Mouse (Mus musculus) heart, embryonic 11.5 days (tissue): ENCODE results near the gene Gm37240. TPM values are rescaled to one million over a fixed set of nuclear protein-coding genes. Genes with fewer than 3 reads are reported as not detected.

ENCODE experiments used
- ATAC-seq: fragments of 200-750 bp; cut with Nextera tagmentation; replicated peaks from 2 replicates; pipeline ENCODE4 v1.8.0; 2017; ENCODE audit warnings: moderate library complexity; ENCODE audit not compliant: insufficient number of reproducible peaks, low FRiP score, low TSS enrichment
- H3K27ac ChIP-seq: fragments of 300-500 bp; sonication (generic); 2 replicates; pipeline ENCODE4 v1.5.1; 2014; ENCODE audit warnings: mild to moderate bottlenecking, low read depth, low read length
- H3K27me3 ChIP-seq: fragments of 300-500 bp; sonication (generic); 2 replicates; pipeline ENCODE4 v1.6.1; 2014; ENCODE audit warnings: mild to moderate bottlenecking, low read length, mixed read lengths; ENCODE audit not compliant: control insufficient read depth, insufficient read depth
- H3K36me3 ChIP-seq: fragments of 300-500 bp; sonication (generic); 2 replicates; pipeline ENCODE4 v1.6.1; 2014; ENCODE audit warnings: mild to moderate bottlenecking, low read length, moderate library complexity, mixed read lengths; ENCODE audit not compliant: control insufficient read depth, insufficient read depth
- H3K4me1 ChIP-seq: fragments of 300-500 bp; sonication (generic); 2 replicates; pipeline ENCODE4 v1.6.1; 2014; ENCODE audit warnings: low read length; ENCODE audit not compliant: control insufficient read depth, insufficient read depth
- H3K4me2 ChIP-seq: fragments of 300-500 bp; sonication (generic); 2 replicates; pipeline ENCODE4 v1.6.1; 2014; ENCODE audit warnings: mild to moderate bottlenecking, moderate library complexity
- H3K4me3 ChIP-seq: fragments of 300-500 bp; sonication (generic); 2 replicates; pipeline ENCODE4 v1.5.1; 2014; ENCODE audit warnings: low read depth, low read length
- H3K9ac ChIP-seq: fragments of 300-500 bp; sonication (generic); 2 replicates; pipeline ENCODE4 v1.6.1; 2014; ENCODE audit warnings: mild to moderate bottlenecking, low read depth, low read length, moderate library complexity
- H3K9me3 ChIP-seq: fragments of 300-500 bp; sonication (generic); replicated peaks from 2 replicates; pipeline ENCODE4 v1.6.1; 2016; ENCODE audit warnings: low read length; ENCODE audit not compliant: control insufficient read depth
- WGBS: fragments of 180-500 bp; shearing (Covaris S2); extraction: QIAGEN DNeasy Blood & Tissue Kit; methylation state at CpG from one replicate; pipeline ENCODE4 v1.1.7; 2014; ENCODE audit not compliant: insufficient replicate concordance; 5-methylcytosine and 5-hydroxymethylcytosine counted together
- polyA plus RNA-seq: library from polyadenylated mRNA; unstranded; fragments of >200 nt; fragmentation: Nextera tagmentation; extraction: Ambion mirVana; gene quantifications from 2 replicates; pipeline ENCODE4 v1.2.1, GENCODE M21; 2014

Gene Gm37240
- polyA plus RNA-seq, 1 experiment from 2014 or later: 4.5 TPM

- no peak overlapping the region for H3K27ac ChIP-seq
- H3K4me3 ChIP-seq: no peak overlapping the region
- H3K4me1 ChIP-seq: peaks cover 4% of the 10 kb centered on the region; the same call in 1 of the 2 replicates
- no peaks in the 10 kb centered on the region for H3K36me3 ChIP-seq
- no peak for ATAC-seq
- H3K9me3 ChIP-seq: no peaks in the 10 kb centered on the region
- 73% methylated on average over 10 of the region's 10 CpGs for WGBS
- peaks cover 4% of the 10 kb centered on the region; the same call in 1 of the 2 replicates for H3K27me3 ChIP-seq
- no peak overlapping the region for H3K9ac ChIP-seq
- H3K4me2 ChIP-seq: no peak overlapping the region
Measured at GRCm38 (mm10) chr3:84693886-84694285, 1193.4 kb downstream of the Gm37240 start.

GRCm38 (mm10) chr3:84692647-84693199 is 1194.6 kb downstream of the Gm37240 start:
- WGBS: 54% methylated on average over 4 of the region's 4 CpGs
- no peak for ATAC-seq
- Histone ChIP-seq H3K27ac (no peak overlapping the region), H3K4me2 (no peak overlapping the region), H3K36me3 (no peaks in the 10 kb centered on the region), H3K27me3 (peaks cover 4% of the 10 kb centered on the region; the same call in 1 of the 2 replicates), H3K9ac (no peak overlapping the region), H3K4me3 (no peak overlapping the region), H3K4me1 (peaks cover 4% of the 10 kb centered on the region; the same call in 1 of the 2 replicates), H3K9me3 (no peaks in the 10 kb centered on the region)

GRCm38 (mm10) chr3:84690091-84690771 is 1197.1 kb downstream of the Gm37240 start:
- peaks cover 4% of the 10 kb centered on the region; the same call in 1 of the 2 replicates for H3K27me3 ChIP-seq
- no peak overlapping the region for H3K4me3 ChIP-seq
- no peak overlapping the region for H3K27ac ChIP-seq
- no peaks in the 10 kb centered on the region for H3K9me3 ChIP-seq
- H3K9ac ChIP-seq: no peak overlapping the region
- H3K4me2 ChIP-seq: no peak overlapping the region
- ATAC-seq: no peak
- H3K36me3 ChIP-seq: no peaks in the 10 kb centered on the region
- no peaks in the 10 kb centered on the region for H3K4me1 ChIP-seq
- 79% methylated on average over 7 of the region's 7 CpGs for WGBS

GRCm38 (mm10) chr3:84689656-84690055 is 1197.7 kb downstream of the Gm37240 start:
- H3K4me2 ChIP-seq: no peak overlapping the region
- ATAC-seq: no peak
- H3K36me3 ChIP-seq: no peaks in the 10 kb centered on the region
- peaks cover 4% of the 10 kb centered on the region; the same call in 1 of the 2 replicates for H3K27me3 ChIP-seq
- no peaks in the 10 kb centered on the region for H3K9me3 ChIP-seq
- no peak overlapping the region for H3K9ac ChIP-seq
- 79% methylated on average over 2 of the region's 2 CpGs for whole genome bisulfite sequencing
- no peak overlapping the region for H3K4me3 ChIP-seq
- H3K4me1 ChIP-seq: no peaks in the 10 kb centered on the region
- no peak overlapping the region for H3K27ac ChIP-seq

GRCm38 (mm10) chr3:84688176-84688575 is 1199.1 kb downstream of the Gm37240 start:
- no peak overlapping the region for H3K9ac ChIP-seq
- H3K4me3 ChIP-seq: no peak overlapping the region
- H3K4me2 ChIP-seq: no peak overlapping the region
- H3K36me3 ChIP-seq: no peaks in the 10 kb centered on the region
- H3K27ac ChIP-seq: no peak overlapping the region
- H3K9me3 ChIP-seq: no peaks in the 10 kb centered on the region
- WGBS: 69% methylated on average over 5 of the region's 5 CpGs
- H3K27me3 ChIP-seq: peaks cover 4% of the 10 kb centered on the region; the same call in 1 of the 2 replicates
- no peaks in the 10 kb centered on the region for H3K4me1 ChIP-seq
- ATAC-seq: no peak

GRCm38 (mm10) chr3:84687488-84687846 is 1199.9 kb downstream of the Gm37240 start:
- WGBS: 59% methylated on average over 2 of the region's 2 CpGs
- Histone ChIP-seq H3K4me3 (no peak overlapping the region), H3K9ac (no peak overlapping the region), H3K9me3 (no peaks in the 10 kb centered on the region), H3K36me3 (no peaks in the 10 kb centered on the region), H3K27ac (no peak overlapping the region), H3K4me1 (no peaks in the 10 kb centered on the region), H3K4me2 (no peak overlapping the region), H3K27me3 (peaks cover 4% of the 10 kb centered on the region; the same call in 1 of the 2 replicates)
- no peak for ATAC-seq

- Histone ChIP-seq H3K9me3 (no peaks in the 10 kb centered on the region), H3K27me3 (peaks cover under 1% of the 10 kb centered on the region; the same call in 1 of the 2 replicates), H3K27ac (no peak overlapping the region), H3K4me3 (no peak overlapping the region), H3K36me3 (no peaks in the 10 kb centered on the region), H3K4me1 (no peaks in the 10 kb centered on the region), H3K9ac (no peak overlapping the region), H3K4me2 (no peak overlapping the region)
- no peak for ATAC-seq
- WGBS: 73% methylated on average over 7 of the region's 7 CpGs
Measured at GRCm38 (mm10) chr3:84686799-84687487, 1200.4 kb downstream of the Gm37240 start.

GRCm38 (mm10) chr3:84686294-84686672 is 1201.0 kb downstream of the Gm37240 start:
- no peak overlapping the region for H3K4me3 ChIP-seq
- H3K27ac ChIP-seq: no peak overlapping the region
- no peaks in the 10 kb centered on the region for H3K27me3 ChIP-seq
- no peak for ATAC-seq
- H3K36me3 ChIP-seq: no peaks in the 10 kb centered on the region
- H3K4me1 ChIP-seq: no peaks in the 10 kb centered on the region
- no peak overlapping the region for H3K9ac ChIP-seq
- H3K9me3 ChIP-seq: no peaks in the 10 kb centered on the region
- WGBS: 79% methylated on average over 2 of the region's 2 CpGs
- no peak overlapping the region for H3K4me2 ChIP-seq
